Mouse (Mus musculus): ENCODE measurements around the gene Syne1. TPM values are rescaled to one million over a fixed set of nuclear protein-coding genes. Genes with fewer than 3 reads are reported as not detected.

Syne1 gene
- polyA plus RNA-seq, 1 experiment from 2014 or later: 17.8 TPM

- no peak for DNase-seq
These were observed 343.2 kb downstream of the Syne1 start for GRCm38 (mm10) chr10:5207905-5208641.

GRCm38 (mm10) chr10:5205977-5206376 is 345.3 kb downstream of the Syne1 start:
- Histone ChIP-seq H3K27ac (replicated peaks; ENCODE audit: low read depth, low read length) (no peak overlapping the region), H3K4me1 (ENCODE audit: control insufficient read depth, insufficient read depth, low read length) (0 out of 2 replicates have a peak, but pooled peaks cover 3% of the 10 kb centered on the region), H3K9ac (replicated peaks; ENCODE audit: low read length) (no peak overlapping the region), H3K27me3 (ENCODE audit: control insufficient read depth, insufficient read depth, low read length) (no peaks in the 10 kb centered on the region), H3K4me3 (replicated peaks; ENCODE audit: low read depth, low read length) (no peak overlapping the region), H3K36me3 (ENCODE audit: control insufficient read depth, insufficient read depth, low read length) (no peaks in the 10 kb centered on the region), H3K9me3 (ENCODE audit: control insufficient read depth, low read length) (no peaks in the 10 kb centered on the region), H3K4me2 (ENCODE audit: low read length) (no peak overlapping the region)
- DNase-seq (no peak), ATAC-seq (ENCODE audit: low FRiP score, low TSS enrichment) (no peak)
- 88% methylated on average over 3 of the region's 3 CpGs for WGBS

More at GRCm38 (mm10) chr10:5207905-5208641, 343.2 kb downstream of the Syne1 start:
- Histone ChIP-seq H3K9me3 (ENCODE audit: control insufficient read depth, low read length) (no peaks in the 10 kb centered on the region), H3K36me3 (ENCODE audit: control insufficient read depth, insufficient read depth, low read length) (no peaks in the 10 kb centered on the region), H3K9ac (replicated peaks; ENCODE audit: low read length) (no peak overlapping the region), H3K4me1 (ENCODE audit: control insufficient read depth, insufficient read depth, low read length) (0 out of 2 replicates have a peak, but pooled peaks cover 3% of the 10 kb centered on the region), H3K27ac (replicated peaks; ENCODE audit: low read depth, low read length) (no peak overlapping the region), H3K4me2 (ENCODE audit: low read length) (no peak overlapping the region), H3K4me3 (replicated peaks; ENCODE audit: low read depth, low read length) (no peak overlapping the region), H3K27me3 (ENCODE audit: control insufficient read depth, insufficient read depth, low read length) (no peaks in the 10 kb centered on the region)
- 67% methylated on average over 7 of the region's 7 CpGs for WGBS
- ATAC-seq (ENCODE audit: low FRiP score, low TSS enrichment): no peak

GRCm38 (mm10) chr10:5205570-5205969 is 345.7 kb downstream of the Syne1 start:
- Histone ChIP-seq H3K4me1 (ENCODE audit: control insufficient read depth, insufficient read depth, low read length) (0 out of 2 replicates have a peak, but pooled peaks cover 3% of the 10 kb centered on the region), H3K9ac (replicated peaks; ENCODE audit: low read length) (no peak overlapping the region), H3K27me3 (ENCODE audit: control insufficient read depth, insufficient read depth, low read length) (no peaks in the 10 kb centered on the region), H3K27ac (replicated peaks; ENCODE audit: low read depth, low read length) (no peak overlapping the region), H3K4me3 (replicated peaks; ENCODE audit: low read depth, low read length) (no peak overlapping the region), H3K36me3 (ENCODE audit: control insufficient read depth, insufficient read depth, low read length) (no peaks in the 10 kb centered on the region), H3K4me2 (ENCODE audit: low read length) (no peak overlapping the region), H3K9me3 (ENCODE audit: control insufficient read depth, low read length) (no peaks in the 10 kb centered on the region)
- ATAC-seq (ENCODE audit: low FRiP score, low TSS enrichment): no peak
- WGBS: 83% methylated on average over 5 of the region's 5 CpGs
- DNase-seq: no peak

GRCm38 (mm10) chr10:5203837-5204236 is 347.4 kb downstream of the Syne1 start:
- no peak overlapping the region for H3K4me2 ChIP-seq (ENCODE audit: low read length)
- H3K36me3 ChIP-seq (ENCODE audit: control insufficient read depth, insufficient read depth, low read length): no peaks in the 10 kb centered on the region
- H3K9ac ChIP-seq (replicated peaks; ENCODE audit: low read length): no peak overlapping the region; the same call in 1 of the 2 replicates
- peak overlapping the region; percentile 66; the same call in 1 of the 2 replicates for H3K27ac ChIP-seq (replicated peaks; ENCODE audit: low read depth, low read length)
- H3K27me3 ChIP-seq (ENCODE audit: control insufficient read depth, insufficient read depth, low read length): no peaks in the 10 kb centered on the region
- DNase-seq (peak; percentile 60), ATAC-seq (ENCODE audit: low FRiP score, low TSS enrichment) (peak; percentile 67; the same call in 1 of the 2 replicates)
- no peaks in the 10 kb centered on the region for H3K9me3 ChIP-seq (ENCODE audit: control insufficient read depth, low read length)
- no peak overlapping the region for H3K4me3 ChIP-seq (replicated peaks; ENCODE audit: low read depth, low read length)
- 0 out of 2 replicates have a peak, but pooled peaks cover 3% of the 10 kb centered on the region for H3K4me1 ChIP-seq (ENCODE audit: control insufficient read depth, insufficient read depth, low read length)
- 52% methylated on average over 10 of the region's 10 CpGs for WGBS

GRCm38 (mm10) chr10:5197356-5197755 is 353.9 kb downstream of the Syne1 start:
- 83% methylated on average over 2 of the region's 2 CpGs for WGBS
- Histone ChIP-seq H3K9ac (replicated peaks; ENCODE audit: low read length) (no peak overlapping the region), H3K36me3 (ENCODE audit: control insufficient read depth, insufficient read depth, low read length) (no peaks in the 10 kb centered on the region), H3K27me3 (ENCODE audit: control insufficient read depth, insufficient read depth, low read length) (no peaks in the 10 kb centered on the region), H3K4me2 (ENCODE audit: low read length) (no peak overlapping the region), H3K4me3 (replicated peaks; ENCODE audit: low read depth, low read length) (no peak overlapping the region), H3K27ac (replicated peaks; ENCODE audit: low read depth, low read length) (no peak overlapping the region), H3K9me3 (ENCODE audit: control insufficient read depth, low read length) (no peaks in the 10 kb centered on the region), H3K4me1 (ENCODE audit: control insufficient read depth, insufficient read depth, low read length) (0 out of 2 replicates have a peak, but pooled peaks cover 4% of the 10 kb centered on the region)
- ATAC-seq (ENCODE audit: low FRiP score, low TSS enrichment): no peak
- DNase-seq: no peak

- ATAC-seq (ENCODE audit: low FRiP score, low TSS enrichment): no peak
- H3K27ac ChIP-seq (replicated peaks; ENCODE audit: low read depth, low read length): no peak overlapping the region
- no peak for DNase-seq
- no peaks in the 10 kb centered on the region for H3K9me3 ChIP-seq (ENCODE audit: control insufficient read depth, low read length)
- no peaks in the 10 kb centered on the region for H3K36me3 ChIP-seq (ENCODE audit: control insufficient read depth, insufficient read depth, low read length)
- no peak overlapping the region for H3K4me2 ChIP-seq (ENCODE audit: low read length)
- H3K9ac ChIP-seq (replicated peaks; ENCODE audit: low read length): no peak overlapping the region
- H3K4me1 ChIP-seq (ENCODE audit: control insufficient read depth, insufficient read depth, low read length): 0 out of 2 replicates have a peak, but pooled peaks cover 4% of the 10 kb centered on the region
- WGBS: 91% methylated on average over 5 of the region's 5 CpGs
- no peak overlapping the region for H3K4me3 ChIP-seq (replicated peaks; ENCODE audit: low read depth, low read length)
- H3K27me3 ChIP-seq (ENCODE audit: control insufficient read depth, insufficient read depth, low read length): no peaks in the 10 kb centered on the region
These were observed 355.0 kb downstream of the Syne1 start for GRCm38 (mm10) chr10:5196267-5196666.

GRCm38 (mm10) chr10:5195288-5195687 is 356.0 kb downstream of the Syne1 start:
- no peaks in the 10 kb centered on the region for H3K36me3 ChIP-seq (ENCODE audit: control insufficient read depth, insufficient read depth, low read length)
- H3K27me3 ChIP-seq (ENCODE audit: control insufficient read depth, insufficient read depth, low read length): no peaks in the 10 kb centered on the region
- H3K4me2 ChIP-seq (ENCODE audit: low read length): peak overlapping the region; percentile 61
- ATAC-seq (ENCODE audit: low FRiP score, low TSS enrichment): 0 out of 2 replicates have a peak, but pooled peaks have one; percentile 22
- H3K9me3 ChIP-seq (ENCODE audit: control insufficient read depth, low read length): no peaks in the 10 kb centered on the region
- WGBS: 76% methylated on average over 5 of the region's 5 CpGs
- 0 out of 2 replicates have a peak, but pooled peaks cover 4% of the 10 kb centered on the region for H3K4me1 ChIP-seq (ENCODE audit: control insufficient read depth, insufficient read depth, low read length)
- no peak for DNase-seq
- H3K4me3 ChIP-seq (replicated peaks; ENCODE audit: low read depth, low read length): peak overlapping the region; percentile 45; the same call in 1 of the 2 replicates
- H3K27ac ChIP-seq (replicated peaks; ENCODE audit: low read depth, low read length): no peak overlapping the region
- no peak overlapping the region for H3K9ac ChIP-seq (replicated peaks; ENCODE audit: low read length)

GRCm38 (mm10) chr10:5194671-5195234 is 356.5 kb downstream of the Syne1 start:
- Histone ChIP-seq H3K9me3 (ENCODE audit: control insufficient read depth, low read length) (no peaks in the 10 kb centered on the region), H3K4me1 (ENCODE audit: control insufficient read depth, insufficient read depth, low read length) (0 out of 2 replicates have a peak, but pooled peaks cover 4% of the 10 kb centered on the region), H3K27me3 (ENCODE audit: control insufficient read depth, insufficient read depth, low read length) (no peaks in the 10 kb centered on the region), H3K4me2 (ENCODE audit: low read length) (peak overlapping the region; percentile 61), H3K36me3 (ENCODE audit: control insufficient read depth, insufficient read depth, low read length) (no peaks in the 10 kb centered on the region), H3K9ac (replicated peaks; ENCODE audit: low read length) (peak overlapping the region; percentile 75), H3K4me3 (replicated peaks; ENCODE audit: low read depth, low read length) (peak overlapping the region; percentile 45), H3K27ac (replicated peaks; ENCODE audit: low read depth, low read length) (peak overlapping the region; percentile 83)
- DNase-seq: peak; percentile 86
- ATAC-seq (ENCODE audit: low FRiP score, low TSS enrichment): peak; percentile 98
- under 1% methylated on average over 13 of the region's 13 CpGs for WGBS
